Mouse (Mus musculus) cerebellum, adult 9-11 months (tissue): Measurements from ENCODE around the gene Adipor2.

ENCODE experiments used
- DNase-seq: peaks from one replicate; pipeline ENCODE4 v3.0.0; 2022

The Adipor2 gene

DNA sequence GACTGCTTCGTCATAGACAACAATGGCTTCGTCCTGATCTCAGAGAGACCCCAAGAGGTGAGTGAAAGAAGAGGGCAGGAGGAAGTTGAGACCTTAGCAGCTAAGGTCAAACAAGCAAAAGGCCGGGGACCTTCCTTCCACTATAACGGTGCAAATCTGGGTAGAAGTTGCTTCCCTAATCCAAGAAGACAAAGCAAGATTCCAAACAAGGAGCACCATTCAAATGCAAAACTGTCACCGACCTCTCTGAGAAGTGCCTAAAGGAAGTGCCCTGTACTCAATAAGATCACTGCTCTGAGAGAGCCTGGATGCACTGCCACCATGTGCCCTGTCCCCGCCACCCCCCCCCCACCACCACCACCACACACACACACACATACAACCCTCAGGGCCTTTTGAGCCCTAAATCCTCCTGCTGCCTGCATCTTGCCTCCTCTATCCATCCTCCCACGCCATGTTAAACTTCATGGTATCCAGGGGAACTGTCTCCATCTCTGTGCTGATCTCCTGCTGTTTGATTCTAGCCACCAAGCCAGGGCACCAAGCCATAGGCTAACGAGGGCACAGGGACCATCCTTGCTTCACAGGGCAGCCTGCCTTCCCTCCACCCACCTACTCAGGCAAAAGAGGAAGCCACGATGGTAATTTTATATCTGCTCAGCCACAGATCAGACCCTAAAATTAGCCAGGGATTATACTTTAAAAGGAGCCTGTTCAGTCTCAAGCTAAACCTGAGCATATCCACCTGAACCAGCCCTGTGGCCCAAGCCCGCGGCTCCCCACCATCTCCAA lies 79.2 kb downstream of the Adipor2 start:
- DNase-seq = no peak

DNA sequence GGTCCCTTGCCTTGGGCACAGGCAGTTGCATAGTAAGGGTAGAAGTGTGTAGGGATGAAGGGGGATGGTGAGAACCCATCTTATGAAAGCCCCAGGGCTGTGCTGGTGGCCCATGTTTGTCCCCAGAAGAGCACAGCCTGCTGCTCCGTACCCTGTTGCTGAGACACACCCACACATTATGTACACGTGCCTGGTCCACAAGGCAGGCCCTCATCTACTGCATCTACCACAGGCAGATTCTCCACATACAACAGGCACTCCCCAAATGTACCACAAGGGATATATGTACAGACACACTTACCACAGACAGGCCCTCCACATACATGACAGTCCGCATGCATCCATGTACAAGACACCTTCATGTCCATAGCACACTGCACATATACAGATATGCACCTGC lies 80.2 kb downstream of the Adipor2 start:
- no peak for DNase-seq

DNA sequence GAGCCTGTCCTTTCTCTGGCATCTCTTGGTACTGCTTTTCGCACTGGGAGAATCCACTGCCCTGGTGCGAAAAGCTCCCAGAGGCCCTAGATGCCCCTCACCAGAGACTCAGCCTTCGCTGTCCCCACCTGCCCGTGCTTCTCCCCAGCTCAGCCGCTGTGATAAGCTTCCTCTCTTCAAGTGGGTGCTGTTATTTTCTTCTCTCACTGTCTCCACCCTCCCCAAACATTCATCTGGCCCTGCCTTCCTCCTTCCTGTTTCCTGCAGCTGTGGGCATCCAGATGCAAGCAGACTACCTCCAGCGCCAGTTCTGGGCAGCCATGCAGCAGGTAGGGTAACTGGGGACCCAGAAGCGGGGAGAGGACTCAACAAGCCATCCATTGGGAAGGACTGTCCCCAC lies 81.4 kb downstream of the Adipor2 start:
- no peak for DNase-seq

DNA sequence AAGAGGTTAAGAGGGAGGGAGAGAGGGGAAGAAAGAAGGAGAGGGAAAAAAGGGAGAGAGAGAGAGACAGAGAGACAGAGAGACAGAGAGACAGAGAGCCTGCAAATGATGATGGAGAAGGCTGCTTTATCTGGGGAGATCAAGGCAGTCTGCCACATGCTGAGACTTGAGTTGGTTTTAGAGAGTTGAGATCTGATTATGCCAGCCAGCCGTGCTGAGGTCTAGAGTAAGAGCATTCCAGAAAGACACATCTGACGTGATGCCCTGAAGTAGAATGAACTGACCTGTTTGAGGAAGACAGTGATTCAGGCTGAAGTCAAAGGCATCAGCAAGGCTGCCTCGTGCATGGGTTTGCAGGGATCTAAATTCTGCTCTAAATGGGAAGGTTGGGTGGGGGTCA lies 83.7 kb downstream of the Adipor2 start:
- DNase-seq = no peak

DNA sequence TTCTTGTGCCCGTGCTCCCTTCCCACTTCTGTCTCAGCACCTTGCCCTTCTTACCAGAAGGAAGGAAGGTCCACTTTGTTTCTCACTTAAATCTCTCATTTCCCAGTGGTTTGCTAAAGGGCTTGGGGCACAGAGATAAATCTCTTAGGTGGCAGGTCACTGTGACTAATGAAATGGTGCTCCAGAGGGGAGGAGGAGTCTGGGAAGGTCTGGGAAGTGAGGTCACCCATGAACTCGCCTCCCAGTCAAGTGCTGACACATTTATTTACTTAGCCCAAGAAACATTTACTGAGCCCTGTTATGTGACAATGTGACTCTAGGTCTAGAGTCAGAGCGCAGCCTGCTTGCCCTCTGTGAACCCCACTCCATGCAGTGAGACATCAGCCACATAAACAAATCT lies 84.3 kb downstream of the Adipor2 start:
- no peak for DNase-seq

DNA sequence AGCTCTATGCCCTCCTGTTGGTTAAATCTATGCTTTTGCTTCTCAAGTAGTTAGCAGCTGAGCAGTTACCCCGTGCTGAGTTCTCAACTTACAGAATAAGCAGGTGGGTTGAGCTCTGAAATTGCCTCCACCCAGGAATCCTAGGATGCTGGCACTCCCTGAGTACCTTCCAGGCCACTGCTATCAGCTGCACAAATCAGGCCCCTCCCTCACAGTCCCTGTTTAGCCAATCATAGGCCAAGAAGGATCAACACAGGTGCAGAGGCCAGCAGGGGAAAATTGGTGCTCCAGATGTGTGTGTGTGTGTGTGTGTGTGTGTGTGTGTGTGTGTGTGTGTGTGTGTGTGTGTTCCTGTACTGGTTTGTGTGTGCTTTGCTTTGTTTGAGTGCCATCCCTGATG lies 85.4 kb downstream of the Adipor2 start:
- DNase-seq = no peak

DNA sequence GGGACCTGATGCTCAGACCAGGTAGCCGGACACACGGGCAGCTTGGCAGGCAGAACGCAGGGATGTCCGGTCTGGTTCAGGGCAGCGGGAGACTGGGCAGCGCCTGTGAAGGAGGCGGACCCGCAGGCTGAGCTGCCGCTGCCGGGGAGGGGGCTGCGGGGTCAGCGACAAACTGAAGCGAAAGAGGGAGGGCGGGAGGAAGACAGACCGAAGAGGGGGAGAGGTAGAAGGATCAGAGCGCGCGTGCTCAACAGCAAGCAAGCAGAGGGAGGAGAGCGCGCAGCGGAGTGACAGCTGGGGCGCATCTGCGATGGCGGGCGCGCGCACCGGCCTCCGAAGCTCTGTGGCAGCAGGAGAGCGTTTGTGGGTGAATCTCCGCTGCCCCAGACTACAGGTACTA lies 87.0 kb downstream of the Adipor2 start, which contains the start of gene Lrtm2:
TSS of gene Lrtm2 (minus strand) at position 261 of the 400 bp plus-strand sequence.
- peak; percentile 65 for DNase-seq

DNA sequence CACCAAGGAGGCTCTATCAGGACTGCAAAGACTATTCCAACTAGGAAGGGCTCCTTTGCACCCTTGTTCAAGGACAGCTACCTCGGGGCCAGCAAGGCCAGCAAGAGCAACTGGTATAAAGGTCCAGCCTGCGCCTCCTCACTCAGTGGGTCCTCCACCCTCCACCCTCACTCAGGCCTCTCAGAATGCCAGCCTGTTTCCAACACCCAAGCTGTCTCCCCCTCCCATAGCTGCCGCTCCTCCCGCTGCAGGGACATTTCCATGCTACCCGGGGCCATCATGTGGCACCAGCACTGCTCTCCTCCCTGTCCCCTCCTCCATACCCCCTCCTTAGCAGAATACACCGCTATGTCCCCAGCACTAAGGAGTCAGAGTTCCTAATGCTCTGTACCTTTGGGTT lies 87.6 kb downstream of the Adipor2 start:
- no peak for DNase-seq

DNA sequence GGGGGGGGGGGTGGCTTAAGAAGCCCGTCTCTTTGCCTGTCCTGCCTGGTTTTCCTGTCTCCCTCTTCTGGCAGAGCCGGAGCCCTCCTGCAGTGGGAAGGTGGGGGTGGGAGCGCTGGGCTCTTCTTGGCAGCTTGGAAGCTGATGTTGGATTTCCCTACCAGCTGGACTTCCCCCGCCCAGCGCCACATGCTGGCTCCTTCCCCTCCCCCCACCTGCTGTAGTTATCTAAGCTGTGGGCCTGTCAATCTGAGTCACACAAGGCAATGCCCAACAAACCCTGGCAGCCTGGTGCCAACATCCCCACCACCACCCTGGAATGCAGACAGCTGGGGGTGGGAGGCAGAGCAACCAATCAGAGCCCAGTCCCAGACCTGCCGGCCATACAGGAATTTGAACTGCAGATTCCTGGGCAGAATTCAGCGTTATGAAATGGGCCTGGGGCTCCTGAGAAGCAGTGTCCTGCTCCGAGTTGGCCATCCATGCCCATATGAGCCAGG lies 88.2 kb downstream of the Adipor2 start:
- peak; percentile 71 for DNase-seq

DNA sequence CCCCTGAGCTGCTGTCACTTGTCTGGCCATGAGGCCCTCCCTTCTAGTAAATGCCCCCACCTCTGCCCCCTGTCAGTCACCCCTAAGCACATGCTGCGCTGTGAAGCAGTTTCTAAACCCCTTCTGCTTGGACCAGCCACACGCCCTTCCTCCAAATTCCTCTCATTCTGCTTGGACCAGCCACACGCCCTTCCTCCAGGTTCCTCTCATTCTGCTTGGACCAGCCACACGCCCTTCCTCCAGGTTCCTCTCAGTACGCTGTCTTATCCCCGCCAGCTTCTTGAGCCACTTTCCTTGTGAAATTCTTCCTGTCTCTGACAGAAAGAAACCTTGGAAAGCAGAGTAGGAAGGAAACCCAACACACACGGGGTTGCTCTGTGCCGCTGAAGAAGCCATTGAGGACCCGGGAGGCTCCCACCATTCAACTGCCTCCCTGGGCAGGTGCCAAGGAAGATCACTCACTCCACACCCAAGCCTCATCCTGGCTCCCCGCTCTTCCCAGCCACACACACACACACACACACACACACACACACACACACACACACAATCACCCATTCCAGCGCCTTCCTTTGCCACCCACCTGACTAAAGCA lies 88.9 kb downstream of the Adipor2 start:
- DNase-seq = no peak

DNA sequence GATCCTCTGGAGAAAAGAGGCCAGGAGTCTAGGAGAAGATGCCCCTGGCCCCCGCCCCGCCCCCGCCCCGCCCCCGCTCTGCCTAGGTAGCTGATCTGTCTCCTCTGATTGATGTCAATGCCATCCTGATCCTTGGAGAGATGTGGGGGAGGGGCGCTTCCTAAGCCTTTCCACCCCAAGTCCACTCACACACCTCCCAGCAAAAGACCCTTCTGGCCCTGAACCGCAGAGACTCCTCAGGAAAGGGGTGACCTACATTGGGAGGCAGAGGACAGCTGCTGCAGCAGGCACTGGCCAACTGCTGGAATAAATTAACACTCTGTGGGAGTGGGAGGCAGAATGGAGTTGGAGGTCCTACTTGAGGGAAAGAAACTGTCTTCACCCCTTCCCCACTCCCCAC lies 91.0 kb downstream of the Adipor2 start:
- no peak for DNase-seq

DNA sequence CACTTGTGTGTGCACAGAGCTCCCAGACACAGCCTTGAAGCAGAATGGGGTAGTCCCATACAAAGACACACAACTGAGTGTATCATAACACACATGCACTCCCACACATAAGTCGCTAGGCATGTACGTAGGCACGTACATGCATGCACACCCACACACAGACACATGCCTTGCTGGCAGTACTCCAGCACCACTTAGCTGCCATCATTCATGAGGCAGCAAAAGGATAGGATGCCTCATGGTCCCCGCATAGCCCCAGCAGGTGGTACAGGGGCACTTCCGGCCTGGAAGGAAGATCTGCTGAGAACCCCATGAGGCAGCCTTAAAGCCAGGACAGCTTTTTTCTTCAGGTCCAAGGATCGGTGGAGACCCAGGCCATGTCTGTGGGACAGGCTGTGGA lies 91.5 kb downstream of the Adipor2 start:
- no peak for DNase-seq

DNA sequence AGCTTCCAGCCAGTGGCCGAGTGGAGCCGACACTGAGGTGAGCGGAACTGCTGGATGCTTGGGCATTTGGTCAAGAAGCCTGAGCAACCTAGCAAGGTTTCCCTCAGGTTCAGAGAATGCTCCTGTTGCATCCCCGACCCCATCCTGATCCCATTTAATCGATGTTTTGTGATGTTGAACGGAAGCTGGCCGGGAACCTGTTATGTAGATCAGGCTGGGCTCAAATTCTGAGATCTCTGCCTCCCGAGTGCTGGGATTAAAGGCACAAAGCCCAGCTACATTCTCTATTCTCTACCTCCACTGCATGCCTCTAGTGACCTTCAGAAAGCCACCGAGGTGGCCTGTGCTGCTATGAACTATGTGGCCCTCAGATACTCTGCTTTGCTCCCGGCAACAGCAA lies 92.7 kb downstream of the Adipor2 start:
- DNase-seq = no peak

DNA sequence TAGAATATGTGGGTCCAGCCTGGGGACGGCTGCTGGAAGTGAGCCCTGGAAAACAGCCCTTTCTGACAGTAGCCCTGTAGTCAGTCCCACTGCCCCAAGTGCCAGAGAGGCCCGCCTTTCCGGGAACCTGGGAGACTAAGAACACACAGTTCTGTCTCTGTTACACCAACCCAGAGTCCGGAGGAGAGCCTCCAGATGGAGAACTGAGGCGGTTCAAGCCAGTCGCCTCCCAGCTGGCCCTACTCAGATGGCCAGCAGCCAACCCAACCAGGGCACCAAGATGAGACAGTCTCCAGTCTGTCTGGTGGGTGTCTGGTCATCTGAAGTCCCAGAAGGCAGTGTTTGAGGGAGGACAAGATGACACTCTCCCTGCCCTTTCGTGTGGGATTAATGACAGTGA lies 95.8 kb downstream of the Adipor2 start:
- no peak for DNase-seq

DNA sequence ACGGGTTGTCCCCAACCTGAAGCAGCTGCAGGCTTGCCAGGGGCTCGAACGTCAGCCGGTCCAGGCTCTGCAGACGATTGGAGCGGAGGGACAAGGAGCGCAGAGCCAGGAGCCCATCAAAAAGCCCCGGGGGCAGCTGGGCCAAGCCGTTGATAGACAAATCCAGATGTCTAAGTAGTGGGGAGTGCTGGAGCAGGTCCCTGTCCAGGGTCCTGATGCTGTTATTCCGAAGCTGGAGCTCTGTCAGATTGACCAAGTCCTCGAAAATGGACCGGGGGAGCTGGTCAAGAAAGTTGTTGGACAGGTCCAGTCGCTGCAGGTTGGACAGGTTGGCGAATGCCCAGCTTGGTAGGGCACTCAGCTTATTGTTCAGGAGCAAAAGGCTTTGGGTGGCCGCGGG lies 97.0 kb downstream of the Adipor2 start:
- no peak for DNase-seq

DNA sequence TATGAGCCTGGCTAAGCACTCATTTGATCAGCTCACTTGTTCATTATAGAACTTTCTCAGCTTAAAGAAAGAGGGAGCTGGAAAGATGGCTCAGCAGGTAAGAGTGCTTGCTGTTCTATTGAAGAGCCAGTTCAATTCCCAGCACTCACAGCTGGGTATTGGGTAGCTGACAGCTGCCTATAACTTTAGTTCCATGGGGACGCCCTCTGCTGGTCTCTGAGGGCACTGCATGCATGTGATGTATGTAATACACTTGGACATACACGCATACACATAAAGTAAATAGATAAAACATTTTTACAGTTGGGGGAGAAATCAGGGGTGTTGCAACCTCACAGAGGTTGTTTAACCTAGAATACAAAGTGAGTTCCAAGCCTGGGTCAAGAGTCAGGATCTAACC lies 98.1 kb downstream of the Adipor2 start:
- DNase-seq = no peak

DNA sequence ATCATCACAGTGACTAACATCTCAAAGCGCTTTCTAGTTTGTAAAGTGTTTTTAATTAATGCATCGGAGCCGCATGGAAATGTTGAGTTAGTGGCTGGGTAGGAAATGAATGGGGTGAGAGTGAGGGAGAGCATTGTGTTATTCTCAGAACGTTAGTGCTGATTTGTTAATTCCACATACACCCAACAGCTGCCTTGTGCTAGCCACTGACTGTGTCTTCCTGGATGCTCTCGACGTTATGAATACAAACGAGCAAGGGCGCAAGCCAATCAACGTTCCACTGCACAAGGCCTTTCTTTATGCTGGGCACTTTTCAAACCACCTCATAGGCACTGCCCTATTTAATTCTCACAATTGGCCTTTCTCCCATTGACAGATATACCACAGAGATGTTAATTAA lies 98.8 kb downstream of the Adipor2 start:
- DNase-seq = no peak

DNA sequence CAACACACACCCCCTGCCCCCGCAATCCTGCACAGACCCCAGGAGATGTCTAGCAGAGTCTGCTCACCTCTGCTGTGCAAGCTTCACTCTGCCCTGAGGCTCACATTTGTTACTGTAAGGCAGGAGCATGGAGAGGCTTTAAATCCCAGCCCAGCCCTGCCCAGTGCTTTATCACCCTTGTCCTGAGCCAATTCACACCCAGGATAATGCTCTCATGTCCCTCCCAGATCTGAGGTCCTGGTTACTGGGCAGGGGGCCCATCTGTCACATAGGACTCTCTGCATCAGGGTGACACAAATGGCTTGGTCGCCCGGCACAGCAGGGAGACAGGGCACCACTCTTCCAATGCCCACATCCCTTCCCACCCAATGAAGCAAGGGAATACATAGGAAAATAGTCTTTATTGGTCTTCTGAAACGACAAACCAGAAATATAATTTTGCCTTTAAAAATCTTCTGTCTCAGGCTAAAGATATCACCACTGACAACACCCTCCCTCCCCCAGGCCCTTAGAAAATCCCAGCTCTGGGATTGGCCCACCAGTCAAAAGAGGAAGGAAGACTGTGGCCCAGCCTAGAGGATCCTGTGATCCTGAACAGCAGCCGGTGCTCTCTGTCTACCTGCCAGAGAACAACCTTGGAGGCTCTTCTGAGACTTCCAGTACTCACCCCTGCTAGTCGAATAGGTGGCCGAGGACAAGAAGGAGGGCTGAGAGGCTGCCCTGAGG lies 102.6 kb downstream of the Adipor2 start:
- DNase-seq = no peak

DNA sequence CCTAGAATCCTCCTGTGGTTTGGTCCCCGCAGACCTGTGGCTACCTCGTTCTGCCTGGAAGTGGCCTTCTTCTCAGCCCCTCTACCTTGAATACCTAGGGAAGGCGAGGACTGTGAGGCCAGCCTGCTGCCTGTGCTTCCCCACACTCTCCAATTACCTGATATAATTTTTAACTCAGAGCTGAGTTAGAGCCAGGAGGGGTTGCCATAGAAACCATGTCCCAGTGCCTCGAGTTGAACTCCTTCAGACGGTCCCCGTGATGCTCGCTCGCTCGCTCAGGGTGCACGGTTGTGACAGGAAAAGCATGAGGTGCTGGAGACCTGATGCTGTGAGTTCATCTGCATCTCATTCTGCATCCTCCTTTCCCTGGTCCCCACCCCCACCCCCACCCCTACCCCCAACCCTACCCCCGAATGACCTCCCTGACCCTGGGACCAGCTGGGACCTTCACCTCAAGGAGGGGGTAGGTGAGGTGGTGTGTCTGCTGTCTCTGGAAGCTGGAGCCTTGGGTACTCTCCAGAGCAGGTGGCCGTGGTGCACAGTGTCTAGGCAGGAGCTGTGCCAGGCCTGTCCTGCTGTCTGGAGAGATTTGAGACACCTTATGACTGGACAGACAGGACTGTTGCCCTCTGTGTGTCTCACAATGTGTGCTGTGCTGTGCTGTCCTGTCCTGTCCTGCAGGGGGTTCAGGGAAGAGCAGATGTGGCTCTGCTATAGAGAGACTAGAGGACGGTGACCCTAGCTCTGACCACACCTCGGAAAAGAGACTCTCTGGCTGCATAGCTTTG lies 103.7 kb downstream of the Adipor2 start:
- DNase-seq = no peak

DNA sequence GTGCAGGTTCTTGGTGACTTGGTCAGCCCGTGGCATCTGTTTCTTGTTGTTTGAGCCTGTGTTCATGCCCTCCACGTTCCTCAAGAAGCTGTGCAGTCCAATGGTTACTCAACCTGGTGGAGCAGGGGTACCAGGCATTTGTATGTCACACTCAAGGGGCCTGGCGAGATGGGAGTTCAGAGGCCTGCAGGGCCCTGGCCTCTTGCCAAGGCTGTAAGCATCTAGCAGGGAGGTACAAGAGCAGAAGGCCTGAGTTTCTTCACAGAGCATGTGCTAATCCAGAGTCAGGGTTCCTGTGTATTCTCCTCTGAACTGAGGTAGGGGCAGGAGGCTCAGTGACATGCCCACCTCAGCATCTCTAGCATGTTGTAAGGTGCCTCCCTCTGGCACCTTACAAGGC lies 104.4 kb downstream of the Adipor2 start:
- no peak for DNase-seq

DNA sequence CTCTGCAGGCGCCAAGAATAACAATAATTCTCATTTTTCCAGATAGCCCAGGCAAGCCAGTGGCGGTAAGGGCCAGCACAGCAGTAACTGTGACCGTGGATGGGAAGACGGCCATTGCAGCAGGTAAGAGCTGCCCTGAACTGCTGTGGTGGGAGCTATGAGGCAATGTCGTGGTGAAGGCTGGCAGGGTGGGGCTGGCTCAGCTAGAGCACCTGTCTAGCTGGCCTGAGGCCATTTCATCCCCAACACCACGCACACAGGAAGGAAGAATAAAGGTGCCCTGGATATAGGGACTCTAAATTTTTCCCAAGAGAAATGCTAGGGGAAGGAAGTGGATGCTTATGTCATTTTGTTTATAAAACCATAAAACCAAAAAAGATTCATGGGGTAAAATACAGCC lies 105.1 kb downstream of the Adipor2 start:
- DNase-seq = no peak

DNA sequence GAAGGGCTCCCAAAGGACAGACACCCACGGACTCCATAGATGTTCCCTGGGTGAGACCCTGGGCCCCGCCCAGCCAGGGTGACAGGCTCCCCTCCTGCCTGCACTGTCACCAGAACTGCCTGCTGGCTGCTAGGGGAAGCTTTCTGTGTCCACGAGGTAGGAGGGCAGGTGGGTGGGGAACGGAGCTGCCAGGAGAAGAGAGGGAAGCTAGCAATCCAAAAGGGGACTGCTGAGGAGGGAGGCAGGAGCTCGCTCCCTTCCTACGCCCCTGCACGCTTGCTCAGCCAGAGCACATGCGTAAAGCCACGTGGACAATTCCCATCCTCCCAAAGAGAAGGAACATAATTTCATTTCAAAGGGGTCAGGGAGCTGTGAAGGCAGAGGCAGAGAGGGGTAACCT lies 107.3 kb downstream of the Adipor2 start:
- DNase-seq = peak; percentile 11

DNA sequence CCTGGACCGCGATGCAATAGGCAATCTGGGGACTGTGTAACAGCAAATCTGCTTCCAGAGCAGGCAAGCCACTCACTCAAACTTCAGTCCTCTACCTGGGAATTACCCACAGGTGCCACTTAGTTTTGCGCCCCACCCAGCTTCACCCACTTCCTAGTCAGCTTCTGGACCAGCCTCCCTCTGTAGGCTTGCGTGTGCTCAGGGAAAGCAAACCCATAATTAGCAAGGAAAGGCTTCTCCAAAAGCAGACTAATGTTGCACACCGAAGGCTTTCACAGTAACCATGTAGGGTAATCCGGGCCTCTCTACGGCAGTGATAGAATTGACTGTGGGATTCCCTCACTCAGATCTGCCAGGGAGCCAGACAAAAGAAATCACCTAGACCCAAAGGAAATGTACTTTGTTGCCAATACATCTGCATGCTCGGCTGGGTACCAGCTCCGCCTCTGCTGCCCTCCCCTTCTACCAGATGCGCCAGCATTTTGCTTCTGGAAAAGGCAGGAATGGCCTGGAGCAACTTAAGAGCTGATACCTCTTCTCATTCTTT lies 109.6 kb downstream of the Adipor2 start:
- no peak for DNase-seq
